Mouse (Mus musculus) adipocyte (in vitro differentiated cells): ENCODE results near the gene Intu.

Source experiments
- DNase-seq: peaks from one replicate; pipeline ENCODE4 v3.0.0-alpha.2; 2016; ENCODE audit warnings: low spot score

Gene Intu

GRCm38 (mm10) chr3:40685855-40686515 lies 154.9 kb downstream of the Intu start:
- peak; percentile 40 for DNase-seq

GRCm38 (mm10) chr3:40686836-40687235 lies 155.8 kb downstream of the Intu start:
- no peak for DNase-seq

- DNase-seq = no peak
Observed at GRCm38 (mm10) chr3:40687588-40687987, 156.5 kb downstream of the Intu start.

GRCm38 (mm10) chr3:40691566-40691965 lies 160.5 kb downstream of the Intu start:
- DNase-seq = no peak

- DNase-seq = no peak
Observed at GRCm38 (mm10) chr3:40693435-40693834, 162.3 kb downstream of the Intu start.

- DNase-seq = no peak
Observed at GRCm38 (mm10) chr3:40693960-40694359, 162.9 kb downstream of the Intu start.

- no peak for DNase-seq
Observed at GRCm38 (mm10) chr3:40694438-40694837, 163.4 kb downstream of the Intu start.

GRCm38 (mm10) chr3:40695162-40695561 lies 164.1 kb downstream of the Intu start:
- no peak for DNase-seq

- no peak for DNase-seq
Observed at GRCm38 (mm10) chr3:40698834-40699233, 167.7 kb downstream of the Intu start.

- DNase-seq = peak; percentile 82
Observed at GRCm38 (mm10) chr3:40704816-40705430, 173.8 kb downstream of the Intu start.

GRCm38 (mm10) chr3:40708655-40709054 lies 177.6 kb downstream of the Intu start, which contains the start of gene Slc25a31:
TSS of gene Slc25a31 (plus strand) at chr3:40708855.
- no peak for DNase-seq

- no peak for DNase-seq
Observed at GRCm38 (mm10) chr3:40716056-40716455, 185.0 kb downstream of the Intu start.

GRCm38 (mm10) chr3:40719022-40719421 lies 187.9 kb downstream of the Intu start:
- no peak for DNase-seq

GRCm38 (mm10) chr3:40738381-40738912 lies 207.4 kb downstream of the Intu start:
- DNase-seq = no peak

- no peak for DNase-seq
Observed at GRCm38 (mm10) chr3:40744024-40744835, 213.1 kb downstream of the Intu start, which contains the start of gene Hspa4l. TSS of gene Hspa4l (plus strand) at chr3:40744495.

- peak; percentile 88 for DNase-seq
Observed at GRCm38 (mm10) chr3:40744836-40745660, 214.0 kb downstream of the Intu start.

- DNase-seq = peak; percentile 53
Observed at GRCm38 (mm10) chr3:40745661-40746547, 214.8 kb downstream of the Intu start.
